Mouse (Mus musculus) right cerebral cortex, postnatal 4 days (tissue): ENCODE measurements at regions not wholly inside any gene's neighbourhood (a gene's known extent, or its start where the extent isn't known, plus 50 kb on each side); places are given as distances from the start of the nearest gene placed in this dataset.

ENCODE experiments used
- DNase-seq: peaks from one replicate; pipeline ENCODE4 v3.0.0-alpha.2; 2022

DNA sequence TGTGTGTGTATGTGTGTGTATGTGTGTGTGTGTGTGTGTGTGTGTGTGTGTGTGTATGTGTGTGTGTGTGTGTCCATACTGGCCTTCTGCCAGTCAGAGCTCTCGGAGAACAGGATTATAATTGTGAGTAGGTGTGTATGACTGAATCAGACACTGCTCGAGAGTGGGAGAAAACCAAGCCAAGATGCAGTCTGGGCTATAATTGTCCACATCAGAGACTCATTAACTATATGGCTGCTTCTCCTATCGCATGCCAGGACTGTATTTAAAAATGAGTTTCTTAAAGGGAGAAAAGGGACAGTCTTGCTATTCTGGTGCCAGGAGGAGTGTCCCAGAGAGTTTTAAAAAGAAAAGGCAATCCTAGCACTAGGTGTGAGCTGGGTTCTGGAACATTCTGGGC, 58.7 kb upstream of the Adpgk start:
- no peak for DNase-seq

DNA sequence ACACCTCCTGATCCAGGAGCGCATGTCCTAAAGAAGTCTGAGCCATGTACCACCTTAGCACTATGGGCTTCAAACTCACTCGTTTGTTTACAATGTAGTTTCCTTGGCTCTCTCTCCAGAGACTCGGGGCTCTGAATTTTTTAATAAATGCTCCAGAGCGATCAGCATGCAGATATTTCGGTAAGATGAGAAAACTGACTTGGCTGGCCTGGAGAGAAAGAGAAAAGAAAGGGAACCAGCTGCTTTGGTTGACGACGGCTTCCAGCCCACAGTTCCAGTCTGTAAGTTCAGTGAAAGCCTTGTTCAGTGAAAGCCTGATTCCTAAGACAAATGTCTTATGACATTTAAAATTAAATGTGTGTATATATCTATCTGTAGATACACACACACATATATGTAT, 59.4 kb upstream of the Adpgk start:
- DNase-seq: no peak

DNA sequence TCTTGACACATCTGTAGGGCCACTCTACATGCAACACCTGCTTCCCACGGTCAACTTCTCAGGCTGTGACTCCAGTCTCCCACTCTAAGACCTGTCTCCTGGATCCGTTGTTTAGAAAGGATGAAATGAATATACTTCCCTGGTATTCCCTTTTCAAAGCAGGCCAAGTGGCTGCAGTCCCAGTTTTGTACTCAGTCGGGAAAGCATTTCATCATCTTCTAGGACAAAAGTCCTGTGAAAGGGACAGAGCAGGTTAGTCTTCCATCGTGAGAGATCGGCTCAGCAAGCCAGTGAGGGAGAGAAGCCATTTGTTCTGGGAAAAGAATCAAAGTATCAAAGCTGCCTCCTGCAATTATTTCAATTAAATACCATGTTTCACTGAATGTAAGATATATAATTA, 60.2 kb upstream of the Adpgk start:
- DNase-seq: no peak

DNA sequence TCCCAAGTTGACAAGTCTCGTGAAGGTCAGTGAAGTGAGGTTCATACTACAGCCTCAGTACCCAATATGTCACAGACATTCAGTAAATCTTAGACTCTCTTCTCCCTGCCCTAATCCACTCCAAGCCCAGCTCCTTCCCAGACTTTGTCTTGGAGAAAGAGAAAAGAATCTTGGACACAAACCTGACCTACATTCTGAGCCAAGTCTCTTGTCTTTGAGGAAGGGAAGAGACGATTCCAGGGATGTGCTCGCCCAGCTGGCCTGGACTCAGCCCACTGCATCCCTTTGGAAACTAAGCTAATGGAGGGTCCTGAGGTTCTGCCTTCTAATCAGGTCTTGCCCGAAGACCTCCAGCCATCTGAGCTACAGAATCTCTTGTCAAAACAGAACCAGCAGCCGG, 61.2 kb upstream of the Adpgk start:
- no peak for DNase-seq

DNA sequence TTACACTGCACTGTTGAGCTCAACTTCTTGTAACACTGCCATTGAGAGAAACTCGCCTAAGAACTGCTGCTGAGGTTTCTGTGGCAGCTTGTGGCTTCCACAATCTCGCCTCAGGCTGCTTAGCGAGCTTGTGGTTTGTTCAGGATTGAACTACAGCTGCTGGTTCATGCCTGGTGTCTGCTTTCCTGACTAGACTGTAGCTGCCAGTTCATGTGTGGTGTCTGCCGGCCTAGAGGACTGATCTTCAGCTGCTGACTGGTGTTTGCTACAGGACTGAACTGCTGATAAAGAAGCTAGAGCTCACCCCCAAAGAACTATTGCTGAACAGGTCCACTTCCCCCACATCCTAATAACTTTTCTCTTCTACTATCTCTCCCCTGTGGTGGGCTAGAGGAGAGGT, 63.4 kb upstream of the Adpgk start:
- DNase-seq: no peak

DNA sequence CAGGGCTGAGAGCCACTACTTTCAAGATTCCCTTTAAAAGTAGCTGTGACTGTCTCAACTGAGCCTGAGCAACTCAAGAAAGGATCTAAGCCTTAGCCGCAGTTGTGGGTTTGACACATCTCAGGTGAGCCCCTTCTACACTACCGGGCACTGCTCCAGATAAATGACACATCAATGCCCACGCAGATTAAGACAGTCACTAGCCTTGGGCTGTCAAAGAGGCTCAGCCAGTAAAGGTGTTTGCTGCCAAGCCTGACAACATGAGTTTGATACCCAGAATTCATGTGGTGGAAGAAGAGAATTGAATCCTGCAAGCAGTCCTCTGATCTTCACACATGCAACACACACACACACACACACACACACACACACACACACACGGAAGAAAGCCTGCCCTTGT, 65.0 kb upstream of the Adpgk start:
- no peak for DNase-seq

DNA sequence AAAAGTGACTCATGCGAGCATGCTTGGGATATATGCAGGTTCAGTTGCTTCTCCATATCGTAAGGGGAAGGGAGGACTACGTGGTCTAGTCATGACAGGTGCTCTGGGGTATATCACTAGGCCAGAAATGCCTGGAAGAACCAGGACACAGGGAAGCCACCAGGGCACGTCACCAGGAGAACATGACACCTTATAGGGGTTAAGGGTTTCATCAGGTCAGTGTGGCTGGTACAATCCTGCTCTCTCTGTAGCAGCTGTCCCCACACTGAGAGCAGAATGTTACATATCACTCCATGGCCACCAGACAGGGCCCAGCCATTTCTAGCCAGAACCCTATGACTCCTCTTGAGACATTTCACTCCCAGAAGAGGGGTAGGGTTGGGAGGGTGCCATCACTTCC, 72.1 kb upstream of the Adpgk start:
- no peak for DNase-seq

DNA sequence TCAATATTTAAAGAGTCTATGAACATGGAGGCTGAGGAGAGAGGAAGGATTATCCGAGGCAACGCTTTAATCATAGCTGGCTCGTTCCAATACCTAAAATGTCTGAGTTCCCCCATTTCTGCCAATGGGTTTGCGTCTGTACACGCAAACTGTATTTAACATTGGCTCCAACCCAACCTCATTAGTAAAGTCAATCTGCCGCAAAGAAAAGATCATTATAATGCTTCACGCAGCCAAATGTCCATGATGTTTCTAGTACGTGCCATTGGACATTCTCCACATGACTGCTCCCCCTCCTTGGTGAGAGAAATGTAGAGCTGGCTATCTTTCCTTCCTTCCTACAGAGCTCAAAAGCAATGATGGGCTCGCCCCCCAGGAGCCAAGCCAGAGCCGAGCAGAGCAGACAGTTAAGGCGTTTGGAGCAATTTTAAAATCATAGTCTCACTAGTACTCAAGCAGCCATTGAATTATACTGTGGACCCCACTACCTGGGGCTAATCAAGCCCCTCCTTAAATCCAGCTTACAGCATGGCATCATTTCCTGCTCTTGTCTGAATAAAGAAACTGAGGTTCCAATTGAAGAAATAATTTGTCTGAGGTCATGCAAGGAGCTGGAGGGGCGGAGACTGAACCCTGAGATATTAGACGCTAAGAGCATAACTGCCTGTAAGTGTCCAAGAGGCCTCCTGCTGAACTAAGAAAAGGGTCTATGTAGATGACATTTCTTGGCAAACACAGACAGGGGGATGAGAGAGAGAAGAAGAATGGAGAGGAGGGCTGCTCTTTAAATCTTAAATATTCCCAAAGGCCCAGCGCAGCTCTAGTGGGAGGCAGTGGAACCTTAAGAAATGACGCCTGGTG, 88.5 kb upstream of the Adpgk start:
- DNase-seq: peak; percentile 29

DNA sequence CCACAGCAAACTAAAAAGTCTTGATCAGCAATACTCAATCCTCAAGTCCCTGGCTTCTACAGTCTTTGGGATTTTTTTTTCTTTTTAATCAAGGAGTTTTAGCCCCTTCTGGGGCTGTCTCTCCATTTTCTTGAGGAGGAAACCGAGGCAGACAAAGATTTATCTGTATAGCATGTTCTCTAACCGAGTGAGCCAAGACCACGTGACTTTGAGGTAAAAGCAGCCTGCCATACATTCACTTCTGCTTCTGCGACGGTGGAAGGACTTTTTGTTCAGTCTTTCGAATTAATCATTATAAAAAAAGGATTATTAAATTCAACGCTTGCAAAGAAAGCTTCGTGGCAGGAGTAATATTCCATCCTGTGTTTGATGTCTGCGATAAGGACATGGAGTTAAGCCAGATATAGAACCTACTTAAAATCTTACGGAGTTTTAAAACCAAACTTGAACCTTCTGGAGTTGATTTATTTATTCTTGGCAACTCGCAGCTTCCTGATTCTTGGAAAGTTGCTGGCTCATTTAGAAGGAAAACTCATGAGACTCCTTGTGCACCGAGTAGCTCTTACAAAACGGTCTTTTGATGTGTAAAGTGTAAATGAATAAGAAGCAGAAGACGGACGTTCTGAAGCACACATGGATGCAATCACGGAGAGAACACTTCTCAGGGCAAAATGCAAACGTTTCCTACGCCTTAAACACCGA, 91.7 kb upstream of the Adpgk start:
- DNase-seq: no peak

DNA sequence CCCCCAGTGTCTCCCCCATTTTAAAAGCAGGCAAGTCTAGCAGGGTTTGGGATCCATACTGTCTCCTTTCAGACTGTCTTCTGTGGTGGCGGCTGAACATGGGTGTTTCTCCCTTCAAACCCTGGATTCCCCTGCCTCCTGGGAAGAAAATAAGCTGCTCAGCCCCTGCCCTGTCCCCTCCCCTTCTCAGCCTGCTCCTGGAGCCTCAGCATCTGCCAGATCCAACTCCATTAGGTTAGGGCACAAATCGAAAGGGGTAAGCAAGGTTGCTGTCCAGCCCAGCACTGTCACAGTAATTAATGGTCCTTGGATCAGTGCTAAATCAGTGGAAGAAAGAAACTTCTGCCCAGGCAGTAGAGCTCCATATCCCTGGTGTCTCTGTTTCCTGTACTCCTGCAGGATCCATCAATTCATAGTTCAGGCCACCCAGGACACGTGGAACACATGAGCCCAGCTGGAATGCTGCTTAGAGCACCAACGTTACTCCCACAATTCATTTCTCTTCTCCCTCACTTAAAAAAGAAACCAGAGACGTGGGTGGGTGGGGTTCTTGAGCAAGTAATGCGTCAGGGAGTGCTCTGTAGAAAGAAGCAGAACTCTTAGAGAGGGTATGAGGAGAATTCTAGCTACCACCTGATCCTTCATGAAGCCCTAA, 93.0 kb upstream of the Adpgk start:
- no peak for DNase-seq

DNA sequence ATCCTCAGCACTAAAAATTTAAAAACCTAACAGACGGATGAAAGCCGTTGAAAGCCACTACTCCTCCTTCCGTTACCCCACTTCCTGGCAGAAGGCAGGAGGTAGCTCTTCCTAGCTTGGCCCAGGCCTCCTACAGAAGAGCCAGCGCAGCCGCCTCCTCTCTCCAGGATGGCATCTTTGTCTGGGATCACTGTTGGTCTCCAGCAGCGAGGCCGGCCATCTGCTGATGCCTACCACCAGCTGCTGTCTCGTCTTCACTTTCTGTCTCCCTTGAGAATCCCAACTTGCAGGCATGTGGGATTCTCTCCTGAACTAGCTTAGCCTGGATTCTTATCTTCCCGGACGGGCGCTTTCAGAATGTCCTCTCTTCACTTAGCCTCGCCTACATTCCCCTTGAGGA, 93.9 kb upstream of the Adpgk start:
- peak; percentile 40 for DNase-seq

DNA sequence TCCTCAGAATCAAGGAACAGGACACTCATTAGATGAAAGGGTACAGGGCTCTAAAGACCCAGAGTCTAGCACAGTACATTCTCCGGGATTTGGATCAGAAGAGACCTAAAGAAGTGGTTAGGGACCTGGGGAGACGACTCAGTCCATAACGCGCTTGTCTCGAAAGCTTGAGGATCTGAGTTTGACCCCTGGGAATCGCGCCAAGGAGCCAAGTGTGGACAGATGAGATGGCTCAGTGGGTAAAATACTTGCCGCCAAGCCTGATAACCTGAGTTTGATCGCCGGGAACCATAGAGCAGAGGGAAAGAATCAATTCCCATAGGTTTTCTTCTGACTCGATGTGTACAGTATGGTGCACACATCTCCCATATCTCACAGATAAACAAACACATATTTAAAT, 97.4 kb upstream of the Adpgk start:
- no peak for DNase-seq

DNA sequence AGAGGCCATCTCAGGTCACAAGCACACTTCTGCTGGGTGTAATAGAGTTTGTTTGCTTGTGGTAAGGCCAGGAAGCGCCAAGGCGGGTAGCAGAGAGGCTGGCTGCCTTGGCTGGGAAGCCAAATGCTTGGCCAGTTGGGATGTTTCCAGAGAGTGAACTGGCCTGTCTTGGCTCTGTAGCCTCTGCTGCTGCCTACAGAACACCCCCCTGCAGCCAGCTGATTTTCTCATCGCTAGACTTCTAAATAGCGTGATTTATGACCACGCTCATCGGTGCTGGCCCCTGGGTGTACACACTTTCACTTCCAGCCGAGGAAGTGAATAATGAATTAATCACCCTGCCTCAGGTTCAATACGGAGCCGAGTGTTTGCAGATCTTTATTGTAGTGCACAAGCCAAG, 102.2 kb upstream of the Adpgk start:
- DNase-seq: no peak

DNA sequence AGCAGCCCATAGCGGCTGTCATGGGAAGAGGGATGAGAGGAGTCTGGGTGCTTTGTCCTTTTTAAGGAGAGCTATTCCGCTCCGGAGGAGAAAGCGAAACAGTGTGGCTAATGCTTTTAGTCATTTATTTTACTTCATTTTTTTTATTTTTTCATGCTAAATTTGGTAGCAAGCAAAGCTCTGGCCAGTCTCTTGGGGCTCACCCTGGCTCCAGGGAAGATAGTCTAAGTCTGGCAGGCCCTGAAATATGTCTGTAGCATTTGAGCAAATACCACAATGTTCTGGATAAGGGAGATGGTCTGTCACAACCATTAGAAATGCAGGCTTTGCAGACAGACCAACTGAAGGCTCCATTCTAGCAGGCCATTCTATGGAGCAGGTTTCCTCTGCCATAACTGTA, 102.9 kb upstream of the Adpgk start:
- DNase-seq: no peak

DNA sequence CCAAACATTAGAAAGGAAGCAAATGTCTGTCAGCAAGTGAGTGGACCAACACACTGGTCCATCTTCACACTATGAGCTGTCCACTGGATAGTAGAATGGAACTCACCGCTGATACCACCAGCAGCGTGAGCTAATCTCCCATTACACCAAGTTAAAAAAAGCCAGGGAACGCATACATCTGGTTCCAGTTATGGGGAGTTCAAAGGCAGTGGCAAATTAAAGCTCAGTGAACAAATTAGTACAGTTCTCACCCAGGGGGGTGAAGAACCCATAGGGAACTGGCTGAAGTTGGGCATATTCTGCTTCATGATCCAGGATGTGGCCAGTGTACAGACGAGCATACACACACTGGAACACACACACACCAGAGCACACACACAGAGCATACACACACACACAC, 105.0 kb upstream of the Adpgk start:
- no peak for DNase-seq

DNA sequence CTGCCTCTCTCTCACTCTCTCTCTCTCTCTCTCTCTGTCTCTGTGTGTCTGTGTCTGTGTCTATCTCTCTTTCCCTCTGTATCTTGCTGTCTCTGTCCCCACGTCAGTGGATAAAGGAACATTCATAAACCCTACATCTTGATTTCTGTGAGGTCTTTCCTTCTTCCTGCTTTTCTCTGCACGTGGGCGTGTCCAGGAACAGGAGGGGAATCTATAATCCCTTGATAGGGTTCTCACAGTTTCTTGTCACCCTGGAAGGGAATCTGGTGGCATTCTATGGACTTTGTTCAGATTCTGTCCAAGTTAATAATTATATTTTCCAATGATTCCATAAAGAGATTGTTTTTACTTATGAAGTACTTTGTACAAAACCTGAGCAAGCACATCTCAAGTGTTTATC, 107.3 kb upstream of the Adpgk start:
- no peak for DNase-seq

DNA sequence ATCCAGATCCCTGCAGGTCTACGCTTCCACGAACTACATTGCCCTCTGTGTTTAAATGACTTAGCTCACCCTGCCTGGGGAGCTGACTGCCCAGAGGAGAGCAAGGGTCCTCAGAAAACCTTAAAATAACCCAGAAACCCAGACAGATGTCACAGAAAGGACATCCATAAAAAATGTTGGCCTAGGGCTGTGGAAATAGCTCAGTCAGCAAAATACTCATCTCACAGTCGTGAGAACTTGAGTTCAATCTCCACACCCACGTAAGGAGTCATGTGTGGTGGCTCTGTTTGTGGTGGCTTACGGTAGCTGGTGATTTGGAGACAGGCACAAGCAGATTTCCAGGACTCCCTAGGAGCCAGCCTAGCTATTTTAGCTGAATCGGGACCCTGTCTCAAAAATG, 108.5 kb upstream of the Adpgk start:
- DNase-seq: no peak

DNA sequence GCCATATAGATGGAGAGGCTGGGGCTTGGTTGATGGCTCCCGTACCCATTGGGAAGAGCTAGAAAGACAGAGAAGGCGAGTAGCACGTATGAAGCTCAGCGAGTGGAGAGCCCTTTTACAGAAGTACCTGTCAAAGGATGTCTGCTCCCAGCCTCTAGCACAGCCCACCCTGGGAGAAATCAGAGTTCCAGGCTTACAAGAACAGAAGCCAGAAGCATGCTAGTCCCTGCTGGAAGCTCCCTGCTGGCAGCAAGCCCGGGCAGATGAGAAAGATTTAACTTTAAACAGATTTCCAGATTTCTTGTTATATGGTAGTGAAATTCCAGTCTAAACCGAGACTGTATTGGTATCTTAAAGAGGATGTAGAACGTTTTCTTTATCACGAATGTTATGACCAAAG, 108.9 kb upstream of the Adpgk start:
- DNase-seq: peak; percentile 84

DNA sequence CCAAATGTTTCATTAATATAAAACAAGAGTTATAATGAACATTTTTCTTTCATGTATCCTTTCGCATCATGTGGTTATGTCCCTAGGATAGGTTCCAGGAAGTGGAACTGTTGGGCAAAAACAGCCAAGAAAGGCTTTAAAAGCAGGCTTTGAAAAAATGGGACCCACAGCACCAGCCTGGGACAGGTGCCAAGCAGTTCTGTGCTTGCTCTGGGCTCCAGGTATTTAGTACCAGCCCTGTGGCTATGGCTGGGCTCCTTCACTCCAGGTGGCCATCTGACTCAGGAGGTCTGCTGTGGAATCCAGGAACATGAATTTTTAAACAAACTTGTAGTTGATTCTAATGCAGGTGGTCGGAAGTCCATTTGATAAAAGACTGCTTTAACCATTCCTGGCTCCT, 119.8 kb upstream of the Adpgk start:
- DNase-seq: peak; percentile 32

DNA sequence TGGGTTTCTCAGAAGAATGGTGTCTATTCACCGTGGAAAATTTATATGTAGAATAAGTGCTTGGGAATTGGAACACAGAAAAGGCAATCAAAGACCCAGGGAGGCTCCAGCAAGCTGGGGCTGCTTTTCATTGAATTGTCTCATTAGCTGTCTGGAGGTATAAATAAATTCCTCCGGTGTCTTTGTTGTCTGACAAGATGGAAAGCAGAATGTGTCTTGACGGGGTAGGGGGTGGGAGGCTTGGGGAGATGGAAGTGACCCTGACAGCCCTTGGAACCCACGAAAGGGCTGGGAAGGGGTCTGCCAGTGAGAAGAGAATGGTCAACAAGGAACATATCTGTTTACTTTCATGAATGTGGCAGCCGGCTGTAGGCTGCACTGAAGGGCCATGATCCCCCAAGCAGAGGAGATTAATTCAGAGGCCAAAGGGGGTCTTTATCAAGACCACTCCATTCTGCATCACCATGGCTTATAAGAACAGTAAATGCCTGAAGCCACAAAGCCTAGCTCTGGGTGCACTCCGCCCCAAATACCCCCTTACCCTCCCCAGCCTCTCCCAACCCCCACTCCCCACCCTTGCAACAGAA, 127.2 kb upstream of the Neo1 start:
- no peak for DNase-seq

DNA sequence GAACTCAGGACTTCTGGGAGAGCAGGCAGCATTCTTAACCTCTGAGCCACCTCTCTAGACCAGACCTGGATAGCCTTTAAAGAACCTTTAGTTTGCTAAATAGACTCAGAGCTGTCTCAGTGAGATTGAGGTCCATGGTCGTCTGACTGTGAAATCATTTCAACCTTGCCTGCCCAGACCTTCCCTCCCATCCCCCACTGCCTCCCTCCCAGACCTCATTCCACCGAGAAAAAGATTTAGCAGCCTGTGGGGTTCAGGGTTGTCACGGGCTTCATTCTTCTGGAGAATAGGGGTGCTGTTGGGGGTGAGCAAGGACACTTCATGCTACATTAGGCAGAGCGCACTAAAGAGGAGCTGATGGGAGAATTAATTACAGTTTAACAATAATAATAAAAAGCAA, 126.7 kb upstream of the Neo1 start:
- DNase-seq: no peak

DNA sequence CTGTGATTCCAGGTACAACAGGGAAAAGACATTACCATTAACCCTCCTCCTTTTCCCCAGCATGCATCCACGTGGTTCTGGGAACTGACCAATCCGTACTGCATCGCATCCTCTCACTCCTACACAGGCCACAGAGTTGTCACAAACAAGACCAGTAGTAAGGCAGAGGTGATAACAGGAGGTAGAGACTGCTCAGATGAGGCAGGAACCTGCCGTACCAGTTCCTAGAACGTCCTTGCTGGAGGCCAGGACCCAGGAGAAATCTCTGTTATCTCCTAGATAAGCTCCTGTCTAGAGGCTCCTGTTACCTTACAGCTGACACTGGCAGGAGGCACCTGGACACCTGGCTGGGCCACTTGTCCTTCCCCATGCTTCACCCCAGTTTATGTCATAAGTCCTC, 121.4 kb upstream of the Neo1 start:
- DNase-seq: no peak

DNA sequence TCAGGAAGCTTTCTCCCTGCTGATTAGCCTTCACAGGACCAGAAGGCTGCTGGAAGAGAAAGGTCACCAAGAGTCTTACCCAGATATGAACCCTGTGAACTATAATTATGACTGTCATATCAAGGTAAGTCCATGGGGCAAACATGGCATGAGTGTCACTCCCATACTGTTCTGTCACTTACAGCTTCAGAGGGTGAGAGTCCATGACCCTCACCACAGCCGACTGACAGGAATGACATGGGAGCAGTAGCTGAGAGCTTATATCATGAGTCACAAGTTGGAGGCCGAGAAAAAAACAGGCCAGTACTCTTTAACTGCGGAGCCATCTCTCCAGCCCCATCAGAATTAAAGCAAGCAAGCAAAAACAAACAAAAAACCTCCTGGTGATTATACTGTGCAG, 117.7 kb upstream of the Neo1 start:
- no peak for DNase-seq

DNA sequence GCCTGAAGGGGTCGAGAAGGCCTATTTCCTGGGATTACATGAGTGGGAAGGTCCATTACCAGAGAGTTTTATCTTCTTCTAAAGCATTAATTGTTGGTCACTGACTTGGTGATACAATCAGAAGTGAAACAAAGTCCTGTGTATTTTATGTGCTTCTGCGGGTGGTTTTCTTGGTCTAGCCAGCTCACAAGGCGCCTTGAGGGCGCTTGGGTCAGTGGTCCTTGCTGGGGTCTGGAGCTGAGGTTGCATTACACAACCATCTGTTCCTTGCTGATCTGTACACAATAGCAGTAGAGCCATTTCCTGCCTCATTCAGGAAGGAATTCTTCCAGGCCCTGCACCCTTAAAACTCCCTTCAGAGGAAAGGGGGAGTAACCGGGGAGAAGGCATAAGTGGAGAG, 116.9 kb upstream of the Neo1 start:
- no peak for DNase-seq
